Mouse (Mus musculus): Measurements from ENCODE around the gene Tyw1. TPM values are rescaled to one million over a fixed set of nuclear protein-coding genes. Genes with fewer than 3 reads are reported as not detected.

The Tyw1 gene
- polyA plus RNA-seq, 1 experiment from 2014 or later = 32.9 TPM

DNA sequence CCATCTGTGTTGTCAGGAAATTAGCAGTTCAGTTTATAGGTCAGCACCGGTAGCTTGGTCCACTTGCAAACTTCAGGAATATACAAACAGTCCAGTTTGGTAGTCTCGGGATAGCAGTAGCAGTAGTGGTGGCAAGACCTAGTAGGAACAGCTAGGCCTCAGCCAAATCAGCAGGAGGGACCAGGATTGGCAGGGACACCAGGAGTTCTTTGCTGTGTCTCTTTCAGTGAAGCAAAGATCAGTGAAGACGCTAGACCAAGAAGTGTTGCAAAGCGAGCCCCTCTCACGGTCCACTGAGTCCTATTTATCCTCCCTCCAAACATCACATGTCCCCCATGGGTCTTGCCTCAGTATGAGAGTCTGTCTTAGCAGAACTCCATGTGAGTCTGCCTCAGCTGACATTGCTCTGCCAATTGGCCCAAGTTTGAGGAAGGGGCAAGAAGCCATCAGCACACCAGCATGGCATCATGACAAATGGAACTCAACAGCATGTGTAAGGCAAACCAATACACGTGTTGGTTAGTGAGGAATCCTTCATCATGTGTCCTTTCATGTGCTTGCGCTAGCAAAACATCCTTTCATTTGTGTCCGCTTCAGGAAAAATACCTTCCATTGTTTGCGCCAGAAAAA is 43.5 kb downstream of the Tyw1 start:
- H3K27ac ChIP-seq = no peak overlapping the region
- H3K4me3 ChIP-seq = no peak overlapping the region
- no peaks in the 10 kb centered on the region for H3K9me3 ChIP-seq
- H3K27me3 ChIP-seq (ENCODE audit: insufficient read depth, poor library complexity, severe bottlenecking) = no peaks in the 10 kb centered on the region
- no peaks in the 10 kb centered on the region for H3K4me1 ChIP-seq (replicated peaks)
- DNase-seq (ENCODE audit: low spot score) = no peak
- peaks cover 95% of the 10 kb centered on the region for H3K36me3 ChIP-seq
- 90% methylated on average over 9 of the region's 9 CpGs for WGBS

DNA sequence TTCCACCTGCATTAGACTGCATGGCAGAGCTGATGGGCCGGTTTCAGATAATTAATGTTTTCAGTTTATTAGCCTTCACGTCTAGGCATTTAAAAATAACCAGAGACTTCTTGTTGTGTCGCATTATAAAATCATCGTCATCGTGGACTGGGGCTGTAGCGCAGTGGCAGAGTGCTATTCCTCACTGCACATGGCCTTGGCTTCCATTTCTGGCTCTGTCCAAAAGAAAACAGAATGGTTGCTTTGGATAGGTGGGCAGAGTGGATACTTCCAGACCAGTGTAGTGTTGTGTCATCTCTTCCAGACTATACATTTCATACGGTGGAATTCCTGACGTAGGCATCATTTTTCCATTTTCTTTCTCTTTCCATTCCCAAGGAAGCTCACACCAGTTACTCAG is 44.1 kb downstream of the Tyw1 start:
- H3K27ac ChIP-seq = no peak overlapping the region
- no peaks in the 10 kb centered on the region for H3K27me3 ChIP-seq (ENCODE audit: insufficient read depth, poor library complexity, severe bottlenecking)
- H3K36me3 ChIP-seq = peaks cover 95% of the 10 kb centered on the region
- DNase-seq (ENCODE audit: low spot score) = no peak
- WGBS = 95% methylated on average over 8 of the region's 8 CpGs
- H3K4me1 ChIP-seq (replicated peaks) = no peaks in the 10 kb centered on the region
- H3K4me3 ChIP-seq = no peak overlapping the region
- H3K9me3 ChIP-seq = no peaks in the 10 kb centered on the region

DNA sequence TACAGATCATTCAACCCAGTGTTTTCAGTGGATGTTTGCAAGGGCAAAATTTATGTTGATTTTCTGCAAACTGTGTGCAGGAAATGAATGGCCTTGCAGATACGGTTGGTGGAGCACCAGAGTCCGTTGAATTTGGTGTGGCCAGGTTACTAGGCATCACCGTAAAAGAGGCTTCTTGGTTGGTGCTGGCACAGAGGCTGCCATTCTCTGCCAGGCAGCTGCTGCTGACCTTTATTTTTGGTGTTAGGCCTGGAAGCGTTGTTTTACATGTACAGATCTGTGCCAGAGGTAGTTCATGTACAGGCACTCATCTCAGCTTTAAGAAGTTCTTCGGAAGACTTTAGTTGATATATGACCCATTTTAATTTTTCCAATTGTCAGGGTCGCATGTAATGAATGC is 48.2 kb downstream of the Tyw1 start:
- WGBS = 94% methylated on average over 6 of the region's 6 CpGs
- no peaks in the 10 kb centered on the region for H3K4me1 ChIP-seq (replicated peaks)
- H3K9me3 ChIP-seq = 0 out of 2 replicates have a peak, but pooled peaks cover 3% of the 10 kb centered on the region
- H3K36me3 ChIP-seq = peaks cover 88% of the 10 kb centered on the region
- DNase-seq (ENCODE audit: low spot score) = no peak
- no peak overlapping the region for H3K4me3 ChIP-seq
- no peaks in the 10 kb centered on the region for H3K27me3 ChIP-seq (ENCODE audit: insufficient read depth, poor library complexity, severe bottlenecking)
- no peak overlapping the region for H3K27ac ChIP-seq

DNA sequence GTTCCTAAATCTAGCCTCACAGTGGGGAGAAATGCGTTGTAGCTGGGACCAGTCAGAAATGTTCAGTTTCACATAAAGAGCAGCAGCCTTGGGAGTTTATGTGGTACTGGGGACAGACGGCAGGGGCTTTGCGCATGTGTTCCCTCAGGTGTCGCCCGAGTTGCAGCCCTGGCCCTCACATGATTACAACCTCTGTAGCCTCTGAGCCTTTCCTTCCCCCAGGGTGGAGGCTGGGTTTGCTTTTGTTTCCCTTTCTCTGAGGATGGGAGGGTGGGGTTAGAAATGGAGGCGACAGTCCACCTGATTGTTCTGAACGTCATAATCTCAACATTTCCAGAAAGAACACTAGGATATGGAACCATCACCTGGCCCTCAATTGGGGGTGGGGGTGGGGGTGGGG is 52.5 kb downstream of the Tyw1 start:
- DNase-seq (ENCODE audit: low spot score) = no peak
- Histone ChIP-seq H3K9me3 (0 out of 2 replicates have a peak, but pooled peaks cover 3% of the 10 kb centered on the region), H3K4me3 (no peak overlapping the region), H3K36me3 (peaks cover 76% of the 10 kb centered on the region), H3K4me1 (replicated peaks) (no peaks in the 10 kb centered on the region), H3K27ac (no peak overlapping the region), H3K27me3 (ENCODE audit: insufficient read depth, poor library complexity, severe bottlenecking) (no peaks in the 10 kb centered on the region)
- 87% methylated on average over 7 of the region's 7 CpGs for WGBS

DNA sequence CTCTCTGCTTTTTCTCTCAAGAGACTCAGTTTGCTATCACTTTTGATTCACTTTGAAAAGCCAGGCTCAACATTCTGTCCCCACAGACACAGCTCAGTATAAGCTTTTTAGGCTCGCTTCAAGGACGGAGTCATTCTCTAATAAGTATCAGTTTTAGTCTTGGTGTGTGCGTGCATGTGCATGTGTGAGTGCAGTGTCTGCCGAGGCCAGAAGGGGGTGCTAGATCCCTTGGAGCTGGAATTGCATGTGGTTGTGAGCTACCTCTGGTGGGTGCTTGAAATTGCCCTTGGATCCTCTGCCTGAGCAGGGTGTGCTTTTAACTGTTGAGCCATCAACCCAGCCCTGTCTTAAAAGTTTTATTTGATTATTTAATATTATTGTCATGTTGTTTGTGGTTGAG is 54.7 kb downstream of the Tyw1 start:
- H3K4me3 ChIP-seq = no peak overlapping the region
- H3K27ac ChIP-seq = no peak overlapping the region
- H3K27me3 ChIP-seq (ENCODE audit: insufficient read depth, poor library complexity, severe bottlenecking) = no peaks in the 10 kb centered on the region
- 0 out of 2 replicates have a peak, but pooled peaks cover 3% of the 10 kb centered on the region for H3K9me3 ChIP-seq
- 95% methylated on average over 4 of the region's 4 CpGs for WGBS
- peaks cover 58% of the 10 kb centered on the region for H3K36me3 ChIP-seq
- DNase-seq (ENCODE audit: low spot score) = no peak
- no peaks in the 10 kb centered on the region for H3K4me1 ChIP-seq (replicated peaks)

DNA sequence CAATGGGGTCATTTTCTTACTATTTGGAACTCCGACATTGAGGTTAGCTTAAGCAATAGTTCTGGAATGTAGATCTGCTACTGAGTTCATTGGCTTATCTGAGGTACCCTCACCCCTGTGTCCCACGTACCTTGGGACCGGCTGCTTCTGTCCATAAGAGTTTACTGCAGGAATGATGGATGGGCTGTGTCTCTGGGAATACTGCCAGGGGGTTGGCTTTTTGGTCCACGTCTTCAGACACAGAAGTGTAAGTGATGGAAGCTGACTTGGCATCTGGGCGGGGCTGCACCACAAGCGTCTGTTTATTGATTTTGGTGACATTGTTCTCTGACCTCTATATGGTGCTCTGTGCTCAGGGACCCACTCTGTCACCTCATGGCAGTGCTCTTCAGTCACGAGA is 55.4 kb downstream of the Tyw1 start:
- H3K27me3 ChIP-seq (ENCODE audit: insufficient read depth, poor library complexity, severe bottlenecking) = no peaks in the 10 kb centered on the region
- no peaks in the 10 kb centered on the region for H3K4me1 ChIP-seq (replicated peaks)
- H3K4me3 ChIP-seq = no peak overlapping the region
- DNase-seq (ENCODE audit: low spot score) = no peak
- peaks cover 50% of the 10 kb centered on the region for H3K36me3 ChIP-seq
- WGBS = 92% methylated on average over 7 of the region's 7 CpGs
- H3K27ac ChIP-seq = no peak overlapping the region
- 0 out of 2 replicates have a peak, but pooled peaks cover 3% of the 10 kb centered on the region for H3K9me3 ChIP-seq

DNA sequence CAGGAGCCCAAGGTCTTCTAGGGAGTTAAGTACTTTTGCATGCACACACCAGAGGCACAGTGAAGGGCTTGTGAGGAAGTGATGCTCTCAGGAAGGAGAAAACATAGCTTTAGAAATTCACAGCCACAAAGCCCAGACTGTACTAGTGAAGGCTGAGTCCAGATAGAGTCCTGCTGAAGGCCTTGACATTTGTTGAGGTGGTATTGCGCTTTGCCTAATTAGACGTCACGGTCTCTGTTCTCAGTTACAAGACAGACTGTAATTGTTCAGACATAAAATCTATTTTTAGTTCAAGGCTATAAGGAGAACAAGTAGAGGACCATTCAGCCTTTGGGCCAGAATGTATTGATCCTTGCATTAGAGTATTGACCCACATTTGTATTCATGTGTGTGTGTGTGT is 58.1 kb downstream of the Tyw1 start:
- H3K27ac ChIP-seq = no peak overlapping the region
- H3K9me3 ChIP-seq = no peaks in the 10 kb centered on the region
- 91% methylated on average over 3 of the region's 3 CpGs for WGBS
- no peaks in the 10 kb centered on the region for H3K27me3 ChIP-seq (ENCODE audit: insufficient read depth, poor library complexity, severe bottlenecking)
- H3K36me3 ChIP-seq = peaks cover 59% of the 10 kb centered on the region
- no peak for DNase-seq (ENCODE audit: low spot score)
- no peak overlapping the region for H3K4me3 ChIP-seq
- no peaks in the 10 kb centered on the region for H3K4me1 ChIP-seq (replicated peaks)

DNA sequence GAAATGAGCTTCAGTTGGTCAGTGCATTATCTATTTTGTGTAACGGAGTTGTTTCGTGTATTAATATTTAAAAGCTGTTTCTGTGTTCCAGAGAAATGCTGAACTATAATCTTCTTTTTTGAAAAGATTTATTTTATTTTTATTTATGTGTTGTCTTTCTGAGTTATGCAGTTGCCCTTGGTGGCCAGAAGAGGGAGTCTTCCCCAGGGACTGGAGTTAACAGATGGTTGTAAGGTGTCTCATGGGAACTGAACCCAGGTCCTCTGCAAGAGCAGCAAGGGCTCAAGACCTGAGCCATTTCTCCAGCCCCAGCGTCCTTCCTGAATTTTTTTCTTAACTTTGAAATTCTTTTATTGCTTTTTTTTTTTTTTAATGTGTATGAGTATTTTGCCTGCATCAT is 59.5 kb downstream of the Tyw1 start:
- Histone ChIP-seq H3K9me3 (no peaks in the 10 kb centered on the region), H3K4me1 (replicated peaks) (no peaks in the 10 kb centered on the region), H3K27me3 (ENCODE audit: insufficient read depth, poor library complexity, severe bottlenecking) (no peaks in the 10 kb centered on the region), H3K36me3 (peaks cover 51% of the 10 kb centered on the region), H3K27ac (no peak overlapping the region), H3K4me3 (no peak overlapping the region)
- no peak for DNase-seq (ENCODE audit: low spot score)
- WGBS = 97% methylated on average over 3 of the region's 3 CpGs

DNA sequence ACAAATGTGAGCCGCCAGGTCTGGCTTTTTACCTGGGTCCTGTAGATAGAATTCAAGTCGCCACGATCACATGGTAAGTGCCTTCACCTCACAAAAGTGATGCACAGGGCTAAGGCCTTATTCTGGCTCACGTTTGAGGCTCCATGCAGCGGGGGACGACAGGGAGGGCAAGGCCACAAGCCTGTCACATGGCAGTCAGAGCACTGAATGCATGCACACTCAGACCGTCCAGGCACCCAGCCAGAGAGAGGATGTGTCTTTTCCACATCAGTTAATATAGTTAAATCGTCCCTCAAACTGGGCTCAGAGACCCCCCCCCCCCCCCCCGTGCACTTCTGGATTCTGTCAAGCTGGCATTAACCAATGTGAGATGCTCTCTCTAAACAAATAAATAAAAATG is 60.9 kb downstream of the Tyw1 start:
- WGBS = 91% methylated on average over 9 of the region's 9 CpGs
- Histone ChIP-seq H3K9me3 (no peaks in the 10 kb centered on the region), H3K27me3 (ENCODE audit: insufficient read depth, poor library complexity, severe bottlenecking) (no peaks in the 10 kb centered on the region), H3K27ac (no peak overlapping the region), H3K4me1 (replicated peaks) (no peaks in the 10 kb centered on the region), H3K36me3 (peaks cover 38% of the 10 kb centered on the region), H3K4me3 (no peak overlapping the region)
- no peak for DNase-seq (ENCODE audit: low spot score)

DNA sequence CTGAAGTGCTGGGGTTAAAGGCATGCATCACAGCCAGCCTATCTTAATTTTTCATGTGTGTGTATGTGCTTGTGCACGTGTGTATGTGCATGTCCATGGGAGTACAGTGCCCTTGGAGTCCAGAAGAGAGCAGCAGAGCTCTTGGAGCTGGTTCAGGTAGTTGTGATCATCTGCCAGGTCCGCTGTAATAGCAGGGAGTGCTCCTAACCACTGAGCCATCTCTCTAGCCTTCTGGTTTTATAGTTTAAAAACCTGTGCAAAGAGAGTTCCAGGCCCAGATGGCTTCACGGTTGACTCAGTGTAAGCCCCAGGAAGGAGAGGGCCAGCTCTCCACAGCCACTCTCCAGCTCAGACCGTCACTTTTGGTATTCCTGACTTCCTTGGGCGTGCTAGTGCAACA is 64.4 kb downstream of the Tyw1 start:
- Histone ChIP-seq H3K4me1 (replicated peaks) (no peaks in the 10 kb centered on the region), H3K27me3 (ENCODE audit: insufficient read depth, poor library complexity, severe bottlenecking) (no peaks in the 10 kb centered on the region), H3K4me3 (no peak overlapping the region), H3K36me3 (peaks cover 42% of the 10 kb centered on the region), H3K9me3 (peaks cover 7% of the 10 kb centered on the region), H3K27ac (no peak overlapping the region)
- WGBS = 90% methylated on average over 5 of the region's 5 CpGs
- no peak for DNase-seq (ENCODE audit: low spot score)

DNA sequence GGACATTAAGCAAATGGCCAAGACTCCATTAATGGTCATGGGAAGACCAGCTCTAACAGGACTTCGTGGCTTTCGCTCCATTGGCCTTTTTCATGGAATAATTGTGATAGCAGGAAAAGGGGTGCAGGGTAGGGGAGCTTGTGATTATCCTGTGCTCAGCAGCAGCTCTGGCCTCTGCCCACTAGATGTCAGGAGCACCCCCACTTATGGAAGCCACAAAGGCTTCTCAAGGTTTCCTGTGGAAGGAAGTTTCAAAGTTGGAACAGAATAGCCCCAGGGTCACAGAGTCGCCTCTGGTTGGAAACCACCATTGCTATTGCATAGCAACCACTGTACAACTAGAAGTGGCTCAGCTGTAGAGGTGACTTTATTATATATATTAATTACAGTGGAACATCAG is 65.1 kb downstream of the Tyw1 start:
- no peaks in the 10 kb centered on the region for H3K4me1 ChIP-seq (replicated peaks)
- WGBS = 77% methylated on average over 3 of the region's 3 CpGs
- H3K9me3 ChIP-seq = peaks cover 8% of the 10 kb centered on the region
- H3K4me3 ChIP-seq = no peak overlapping the region
- H3K27ac ChIP-seq = no peak overlapping the region
- DNase-seq (ENCODE audit: low spot score) = peak; percentile 10
- H3K27me3 ChIP-seq (ENCODE audit: insufficient read depth, poor library complexity, severe bottlenecking) = no peaks in the 10 kb centered on the region
- H3K36me3 ChIP-seq = peaks cover 49% of the 10 kb centered on the region

DNA sequence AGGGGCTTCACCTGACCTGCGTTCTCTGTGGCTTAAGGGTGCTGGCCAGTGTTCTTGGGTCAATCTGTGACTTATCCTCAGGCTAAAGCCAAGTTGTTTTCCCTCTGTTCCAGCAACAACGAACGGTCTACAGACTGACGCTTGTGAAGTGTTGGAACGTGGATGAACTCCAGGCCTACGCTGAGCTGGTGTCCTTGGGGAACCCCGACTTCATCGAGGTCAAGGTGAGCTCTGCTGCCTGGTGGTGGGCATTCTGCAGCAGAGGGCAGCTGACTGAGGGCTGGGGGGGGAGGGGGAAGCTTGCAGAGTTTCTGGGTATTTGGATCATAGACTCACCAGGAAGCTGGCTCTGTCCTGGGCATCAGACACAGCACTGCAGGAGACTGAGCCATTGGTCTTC is 70.1 kb downstream of the Tyw1 start:
- no peaks in the 10 kb centered on the region for H3K27me3 ChIP-seq (ENCODE audit: insufficient read depth, poor library complexity, severe bottlenecking)
- WGBS = 95% methylated on average over 8 of the region's 8 CpGs
- no peaks in the 10 kb centered on the region for H3K4me1 ChIP-seq (replicated peaks)
- peaks cover 8% of the 10 kb centered on the region for H3K9me3 ChIP-seq
- DNase-seq (ENCODE audit: low spot score) = no peak
- H3K27ac ChIP-seq = no peak overlapping the region
- peaks cover 50% of the 10 kb centered on the region for H3K36me3 ChIP-seq
- H3K4me3 ChIP-seq = no peak overlapping the region

DNA sequence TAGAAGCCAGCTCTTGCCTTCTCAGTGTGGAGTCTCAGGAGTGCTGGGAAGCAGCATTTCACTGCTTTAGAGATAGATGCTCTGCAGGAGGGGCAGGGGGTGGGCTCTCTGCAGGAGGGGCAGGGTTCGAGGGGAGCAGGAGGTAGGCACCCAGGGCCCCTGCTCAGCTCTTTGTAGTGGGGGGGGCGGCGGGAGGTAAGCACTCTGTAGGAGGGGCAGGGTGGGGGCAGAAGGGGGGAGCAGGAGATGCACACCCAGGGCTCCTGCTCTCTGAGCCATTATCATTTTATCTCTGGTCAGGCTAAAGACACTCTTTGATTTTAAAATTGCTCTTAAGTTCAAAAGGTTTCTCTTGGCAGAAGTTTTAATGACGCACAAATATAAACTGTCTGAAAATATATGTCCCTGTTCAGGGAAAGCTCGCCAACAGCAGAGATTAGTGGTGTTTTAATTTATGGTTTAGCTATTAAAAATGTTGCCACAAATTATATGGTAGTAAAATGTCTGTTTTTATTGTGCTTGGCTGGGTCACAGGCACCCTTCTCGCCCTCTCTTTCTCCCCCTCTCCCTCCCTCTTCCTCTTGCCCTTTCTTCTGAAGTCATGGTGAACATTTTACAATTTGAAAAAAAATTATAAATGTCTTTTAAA is 72.3 kb downstream of the Tyw1 start:
- no peak overlapping the region for H3K27ac ChIP-seq
- 83% methylated on average over 6 of the region's 6 CpGs for WGBS
- peaks cover 50% of the 10 kb centered on the region for H3K36me3 ChIP-seq

More for the DNA sequence above, 72.3 kb downstream of the Tyw1 start:
- Histone ChIP-seq H3K27me3 (ENCODE audit: insufficient read depth, poor library complexity, severe bottlenecking) (no peaks in the 10 kb centered on the region), H3K4me1 (replicated peaks) (no peaks in the 10 kb centered on the region), H3K4me3 (no peak overlapping the region), H3K9me3 (peaks cover 8% of the 10 kb centered on the region)
- no peak for DNase-seq (ENCODE audit: low spot score)
